Mouse (Mus musculus): Measurements from ENCODE around the gene Wsb1. TPM values are rescaled to one million over a fixed set of nuclear protein-coding genes. Genes with fewer than 3 reads are reported as not detected.
"Not testable (repeated sequence)": the region's sequence is repeated elsewhere in the genome, so short reads cannot be mapped to it uniquely, and the experiment has no call there.

Wsb1 gene
- total RNA-seq, 4 experiments from 2014 or later: 1.9 to 6.9 (median 6.0) TPM

GRCm38 (mm10) chr11:79267171-79267570 is 12.7 kb upstream of the Wsb1 start:
- peak in 1 of 2 experiments; percentile 21 for DNase-seq (ENCODE audit: low spot score in 2 of 2)

GRCm38 (mm10) chr11:79264376-79264775 is 9.9 kb upstream of the Wsb1 start:
- no peak for DNase-seq (ENCODE audit: low spot score in 2 of 2)

DNA sequence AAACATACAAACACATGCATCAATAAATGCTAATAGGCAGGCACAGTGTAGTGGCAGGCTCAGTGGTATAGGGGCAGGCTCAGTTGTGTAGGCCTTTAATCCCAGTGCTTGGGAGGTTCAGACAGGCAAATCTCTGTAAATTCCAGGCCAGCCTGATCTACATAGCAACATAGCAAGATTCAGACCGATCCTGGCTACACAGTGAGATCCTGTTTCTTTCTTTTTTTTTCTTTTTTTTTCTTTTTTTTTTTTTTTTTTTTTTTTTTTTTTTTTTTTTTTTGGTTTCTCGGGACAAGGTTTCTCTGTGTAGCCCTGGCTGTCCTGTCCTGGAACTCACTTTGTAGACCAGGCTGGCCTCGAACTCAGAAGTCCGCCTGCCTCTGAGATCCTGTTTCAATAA is 5.7 kb upstream of the Wsb1 start:
- DNase-seq (ENCODE audit: low spot score in 2 of 2): not testable (repeated sequence)

GRCm38 (mm10) chr11:79258738-79259137 is 4.3 kb upstream of the Wsb1 start:
- DNase-seq (ENCODE audit: low spot score in 2 of 2): peak; percentile 42 to 48

DNA sequence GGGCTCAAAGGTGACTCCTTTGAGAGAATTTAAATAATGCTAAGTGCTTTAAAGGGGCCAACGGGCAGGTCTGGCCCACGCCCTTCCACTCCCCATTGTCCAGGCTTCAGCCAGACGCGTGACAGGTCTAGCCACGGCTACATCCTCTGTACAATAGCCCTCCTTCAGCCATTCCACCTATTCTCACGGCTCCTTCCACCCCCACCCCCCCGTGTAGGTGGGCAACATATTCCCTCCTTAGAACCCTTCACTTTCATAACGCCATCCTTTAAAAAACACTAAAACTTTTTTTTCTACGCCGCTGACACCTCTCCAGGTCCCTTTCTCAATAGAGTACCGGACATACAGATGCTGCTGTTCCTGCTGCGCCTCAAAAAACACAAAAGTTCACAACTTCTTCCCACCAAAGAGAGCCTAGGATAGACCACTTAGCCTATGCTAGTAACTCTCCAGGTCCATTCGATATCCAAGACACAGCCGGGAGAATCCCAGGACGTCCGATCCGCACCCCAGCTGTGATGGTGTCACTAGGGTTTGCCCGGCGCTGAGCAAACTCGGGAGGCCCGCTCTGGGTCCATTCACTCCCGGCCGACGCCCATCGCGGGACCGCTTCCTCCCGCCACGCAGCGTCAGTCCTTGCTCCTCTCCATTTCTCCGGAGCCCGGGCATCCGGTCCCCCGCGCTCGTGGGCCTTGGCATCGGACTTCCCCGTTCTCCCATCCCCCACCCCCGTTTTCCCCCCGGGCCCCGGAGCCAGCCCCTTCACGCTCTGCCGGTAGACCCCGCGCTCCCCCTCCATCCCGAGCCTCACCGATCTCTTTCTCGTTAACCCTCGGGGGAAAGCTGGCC is 705 bp downstream of the Wsb1 start:
- peak in 1 of 2 experiments; percentile 22 for DNase-seq (ENCODE audit: low spot score in 2 of 2)

GRCm38 (mm10) chr11:79252881-79253541 is 1.5 kb downstream of the Wsb1 start:
- no peak for DNase-seq (ENCODE audit: low spot score in 2 of 2)

DNA sequence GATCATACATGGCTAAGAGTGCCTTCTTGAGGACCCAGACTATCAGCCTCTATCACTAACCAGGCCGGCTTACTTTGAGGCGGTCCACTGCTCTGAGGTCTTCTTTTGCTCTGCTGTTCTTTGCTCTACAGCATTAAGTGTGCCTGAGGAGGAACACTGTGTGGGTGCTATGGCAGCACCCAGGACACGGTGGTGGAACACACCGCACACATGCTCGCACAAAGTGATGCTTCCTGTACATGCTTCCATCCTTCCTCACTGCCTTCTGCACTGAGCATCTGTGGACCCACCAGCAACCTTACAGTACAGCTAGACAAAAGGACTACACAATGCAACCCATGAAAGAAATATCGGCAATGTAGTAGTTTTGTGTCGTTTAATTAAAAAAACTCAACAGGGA is 15.4 kb downstream of the Wsb1 start:
- no peak for DNase-seq (ENCODE audit: low spot score in 2 of 2)

DNA sequence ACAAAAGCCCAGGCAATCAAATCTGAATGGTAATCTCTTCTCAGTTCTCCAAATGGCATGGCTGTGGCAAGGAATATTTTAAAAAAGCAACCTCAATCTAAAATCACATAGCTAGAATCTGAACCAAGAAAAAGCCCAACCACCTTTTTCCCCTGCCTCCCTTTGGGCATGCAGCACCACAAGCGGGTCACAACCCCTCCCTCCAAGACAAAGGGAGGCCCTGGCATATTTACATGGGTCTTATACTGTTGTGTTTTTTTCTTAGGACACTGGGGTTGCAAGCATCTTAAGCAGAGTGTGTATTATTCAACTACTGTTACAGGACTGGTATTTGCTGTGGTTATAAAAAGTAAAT is 16.1 kb downstream of the Wsb1 start:
- peak in 1 of 2 experiments; percentile 28 for DNase-seq (ENCODE audit: low spot score in 2 of 2)

DNA sequence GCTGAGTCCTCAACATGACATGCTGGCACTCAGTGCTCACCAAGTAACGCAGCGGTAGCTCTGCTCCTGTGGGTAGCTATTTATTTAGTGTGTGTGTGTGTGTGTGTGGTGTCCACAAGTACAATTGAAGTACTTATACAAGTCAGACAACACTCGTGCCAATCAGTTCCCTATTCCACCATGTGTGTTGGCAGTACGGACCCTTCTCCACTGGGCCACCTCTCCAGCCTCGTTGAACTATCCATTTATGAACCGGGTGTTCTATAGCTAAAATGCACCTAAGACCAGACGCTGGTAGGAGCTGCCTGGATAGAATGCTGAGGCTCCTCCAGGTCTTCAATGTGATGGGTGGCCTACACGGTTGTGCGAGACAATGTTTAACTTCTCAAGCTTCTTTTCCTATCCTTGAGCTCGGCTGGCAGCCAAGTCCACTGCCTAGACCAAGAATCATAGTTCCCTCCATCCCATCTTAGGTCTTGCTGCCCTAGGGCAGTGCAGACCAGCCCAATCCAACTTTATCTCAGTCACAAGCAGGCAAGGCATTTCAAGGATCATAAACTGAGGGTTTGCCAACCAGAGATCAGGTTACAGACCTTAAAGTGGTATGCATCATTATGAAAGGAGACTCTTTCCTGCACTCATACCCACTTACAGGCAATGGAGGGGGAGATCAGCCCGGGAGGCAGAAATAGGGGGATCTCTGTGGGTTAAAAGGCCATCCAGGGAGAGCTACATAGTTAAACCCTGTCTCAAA is 16.6 kb downstream of the Wsb1 start:
- DNase-seq (ENCODE audit: low spot score in 2 of 2): no peak

DNA sequence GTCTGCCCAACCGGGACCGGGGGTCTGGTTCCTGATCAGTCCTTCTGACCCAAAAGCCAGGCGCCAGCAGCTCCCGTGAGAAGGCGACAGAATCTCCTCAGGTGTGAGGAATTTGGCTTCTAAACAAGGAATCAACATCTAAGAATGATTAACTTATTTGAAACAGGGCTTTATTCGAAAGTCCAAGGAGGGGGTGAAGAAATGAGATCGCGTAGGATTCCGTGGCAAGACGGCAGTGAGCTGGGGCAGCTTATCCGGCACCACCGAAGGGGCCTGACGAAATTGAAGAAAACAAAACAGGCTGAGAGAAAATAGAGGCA is 24.3 kb downstream of the Wsb1 start:
- no peak for DNase-seq (ENCODE audit: low spot score in 2 of 2)

DNA sequence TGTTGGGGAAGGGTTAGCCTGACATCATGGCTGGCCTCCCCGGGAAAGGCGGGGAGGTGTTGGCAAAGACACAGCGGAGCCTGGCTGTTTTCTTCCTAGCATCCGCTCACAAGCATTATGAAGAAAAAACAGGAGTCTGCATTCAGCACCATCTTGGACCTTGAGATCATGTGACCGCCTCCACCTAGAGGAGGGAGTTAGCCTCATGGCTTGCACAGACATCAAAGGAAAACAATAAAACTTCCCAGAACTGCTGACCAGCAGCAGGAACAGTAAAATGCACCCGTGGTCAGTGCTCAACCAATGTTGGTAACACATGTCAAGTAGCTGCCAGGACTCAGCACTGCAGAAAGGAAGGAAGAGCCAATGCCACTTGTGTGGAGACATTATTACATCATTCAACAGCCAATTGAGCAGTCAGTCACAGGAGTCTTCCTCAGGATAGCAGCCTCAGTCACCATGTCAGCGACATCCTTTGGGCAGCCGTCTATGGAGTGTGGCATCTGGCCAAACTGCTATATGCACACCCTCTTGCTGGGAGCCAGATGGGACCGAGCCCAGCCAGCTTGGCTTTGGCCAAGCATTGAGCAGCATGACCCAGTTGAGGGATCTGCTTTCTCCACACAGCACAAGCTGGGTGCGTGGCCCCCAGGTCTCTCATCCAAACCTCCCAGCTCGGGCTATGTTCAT is 24.8 kb downstream of the Wsb1 start:
- DNase-seq (ENCODE audit: low spot score in 2 of 2): peak; percentile 46 to 78

DNA sequence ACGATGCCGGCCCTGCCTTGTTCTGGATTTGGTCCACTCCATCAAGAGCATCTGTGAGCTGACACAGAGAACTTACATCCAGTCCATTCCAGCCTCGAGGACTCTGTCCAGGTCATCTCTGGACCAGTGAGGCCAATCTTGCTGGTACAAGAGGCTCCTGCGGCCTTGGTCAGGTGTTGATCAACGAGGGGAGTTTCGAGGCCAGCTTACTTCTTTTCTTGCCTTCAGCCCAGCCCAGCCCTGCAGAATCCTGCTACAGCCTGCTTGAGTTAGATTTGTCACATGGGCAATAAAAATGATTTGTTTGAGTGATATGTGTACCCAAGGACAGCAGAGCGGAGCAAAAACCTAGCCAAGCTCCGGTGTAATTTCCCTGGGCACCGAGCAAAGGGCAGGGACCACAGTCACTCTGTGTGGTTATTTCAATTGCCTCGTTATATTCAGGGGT is 25.4 kb downstream of the Wsb1 start:
- DNase-seq (ENCODE audit: low spot score in 2 of 2): no peak

DNA sequence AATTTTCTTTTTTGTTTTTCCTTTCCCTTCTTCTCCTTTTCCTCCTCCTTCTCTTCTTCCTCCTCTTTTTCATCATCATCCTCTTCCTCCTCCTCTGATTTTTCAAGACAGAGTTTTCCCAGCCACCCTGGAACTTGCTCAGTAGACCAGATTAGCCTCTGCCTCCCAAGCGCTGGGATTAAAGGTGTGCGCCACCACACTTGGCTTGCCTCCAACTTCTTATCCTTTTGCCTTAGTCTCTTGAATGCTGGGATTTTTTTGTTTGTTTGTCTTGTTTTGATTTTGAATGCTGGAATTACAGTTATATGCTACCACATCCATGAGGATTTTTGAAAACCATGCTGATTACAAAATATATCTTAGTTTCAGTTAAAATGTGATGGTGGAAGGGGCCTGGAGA is 26.4 kb downstream of the Wsb1 start:
- DNase-seq (ENCODE audit: low spot score in 2 of 2): no peak

DNA sequence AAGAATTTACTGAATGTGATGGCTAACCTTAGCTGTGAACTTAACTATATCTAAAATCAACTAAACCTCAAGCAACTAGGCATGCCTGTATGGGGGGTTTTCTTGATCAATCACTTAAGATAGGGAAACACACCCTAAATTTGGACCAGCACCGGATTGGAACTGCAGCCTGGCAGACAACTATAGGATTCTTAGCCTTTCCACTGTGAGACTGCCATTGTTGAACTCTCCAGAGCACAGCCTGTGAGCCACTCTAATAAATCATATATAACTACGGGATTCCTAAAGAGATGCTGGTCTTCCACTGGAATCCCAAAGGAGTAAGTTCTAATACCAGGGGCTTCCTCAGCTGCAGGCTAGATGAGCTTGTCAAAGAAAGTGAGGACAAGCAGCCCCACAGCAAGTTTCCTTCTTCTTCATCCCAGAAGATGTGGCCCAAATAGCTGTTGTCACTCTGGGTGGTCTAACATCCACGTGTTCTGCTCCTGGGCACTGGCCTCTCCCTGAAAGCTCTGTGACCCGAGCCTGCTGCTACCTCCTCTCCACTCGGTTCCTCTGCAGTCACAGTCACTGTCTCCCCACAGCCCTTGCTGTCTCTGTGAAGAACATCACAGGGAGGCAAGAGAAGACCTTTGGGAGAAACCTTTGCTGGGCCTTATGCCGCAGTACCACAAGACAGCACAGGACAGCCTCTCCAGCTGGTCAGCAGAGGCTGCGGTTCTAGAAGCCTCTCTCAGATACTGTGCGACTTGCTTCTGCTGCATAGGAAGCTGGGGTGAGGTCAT is 28.9 kb downstream of the Wsb1 start:
- peak in 1 of 2 experiments; percentile 2 for DNase-seq (ENCODE audit: low spot score in 2 of 2)

DNA sequence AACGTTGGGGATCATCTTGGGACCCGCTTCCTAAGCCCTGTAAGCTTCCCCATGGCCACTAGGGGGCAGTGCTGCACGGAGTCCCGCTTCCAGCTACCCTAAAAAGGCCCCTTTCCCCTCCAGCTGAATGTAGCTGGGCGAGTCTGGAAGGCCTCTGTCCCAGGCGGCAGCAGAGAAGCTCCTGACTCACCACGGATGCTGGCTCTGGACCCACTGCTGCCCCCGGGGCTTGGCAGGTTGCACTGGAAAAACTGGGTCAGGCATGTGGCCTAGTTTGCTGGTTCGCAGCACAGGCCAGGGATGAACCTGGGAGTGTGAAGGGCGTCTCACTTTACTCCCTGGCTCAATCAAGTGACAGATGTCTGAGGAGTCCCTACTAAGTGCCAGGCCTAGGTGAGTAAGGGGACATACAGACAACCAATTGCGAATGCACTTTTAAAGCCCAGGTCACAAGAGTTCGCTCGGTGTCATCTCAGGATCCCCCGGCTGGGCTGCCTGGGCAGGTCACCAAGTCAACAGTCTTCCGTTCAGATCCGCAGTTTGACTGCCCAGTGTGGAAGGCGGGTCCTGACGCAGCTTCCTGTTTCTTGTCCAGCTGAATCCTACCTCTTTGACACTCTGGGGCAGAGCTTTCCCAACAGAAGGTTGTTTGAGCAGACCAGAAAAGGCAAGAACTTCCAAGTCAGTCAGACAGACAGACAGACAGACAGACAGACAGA is 29.8 kb downstream of the Wsb1 start:
- peak; percentile 95 to 97 for DNase-seq (ENCODE audit: low spot score in 2 of 2)

GRCm38 (mm10) chr11:79223420-79223819 is 31.1 kb downstream of the Wsb1 start:
- DNase-seq (ENCODE audit: low spot score in 2 of 2): peak; percentile 8 to 27

DNA sequence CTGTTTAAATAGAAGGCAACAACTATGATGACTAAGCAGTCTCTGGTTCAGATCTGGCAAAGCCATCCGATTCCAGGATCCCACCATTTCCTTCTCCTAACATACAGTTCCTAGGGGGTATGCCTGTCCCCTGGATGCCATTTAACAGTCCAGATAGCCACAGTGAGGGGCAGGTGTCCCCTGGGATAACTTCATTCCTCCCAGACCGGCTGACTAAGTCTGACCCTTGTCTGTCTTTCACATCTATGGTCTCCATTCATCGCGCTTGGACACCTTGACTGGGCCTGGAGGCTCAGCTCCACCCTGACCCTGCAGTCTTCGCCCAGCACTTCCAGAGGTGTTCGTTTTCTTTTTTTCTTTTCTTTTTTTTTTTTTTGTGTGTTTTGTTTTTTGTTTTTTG is 31.8 kb downstream of the Wsb1 start:
- DNase-seq (ENCODE audit: low spot score in 2 of 2): peak in 1 of 2 experiments; percentile 1

DNA sequence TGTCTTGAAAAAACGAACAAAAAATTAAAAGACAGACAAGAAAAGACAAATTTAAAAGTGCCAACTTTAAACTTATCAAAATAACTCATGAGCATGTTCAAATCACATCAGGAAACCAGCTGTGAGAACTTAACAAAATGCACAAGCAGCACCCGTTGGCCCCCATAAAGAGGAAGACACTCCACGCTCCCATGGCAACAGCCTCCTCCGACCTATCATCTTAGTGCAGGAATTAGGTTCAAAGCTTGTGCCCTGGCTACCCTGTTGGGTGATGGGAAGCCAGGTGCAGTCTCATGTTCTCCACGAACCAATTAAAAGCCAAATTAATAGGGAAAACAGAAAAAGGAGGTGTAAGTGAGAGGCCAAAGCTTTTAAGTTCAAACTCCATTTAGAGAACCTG is 32.8 kb downstream of the Wsb1 start:
- DNase-seq (ENCODE audit: low spot score in 2 of 2): no peak

DNA sequence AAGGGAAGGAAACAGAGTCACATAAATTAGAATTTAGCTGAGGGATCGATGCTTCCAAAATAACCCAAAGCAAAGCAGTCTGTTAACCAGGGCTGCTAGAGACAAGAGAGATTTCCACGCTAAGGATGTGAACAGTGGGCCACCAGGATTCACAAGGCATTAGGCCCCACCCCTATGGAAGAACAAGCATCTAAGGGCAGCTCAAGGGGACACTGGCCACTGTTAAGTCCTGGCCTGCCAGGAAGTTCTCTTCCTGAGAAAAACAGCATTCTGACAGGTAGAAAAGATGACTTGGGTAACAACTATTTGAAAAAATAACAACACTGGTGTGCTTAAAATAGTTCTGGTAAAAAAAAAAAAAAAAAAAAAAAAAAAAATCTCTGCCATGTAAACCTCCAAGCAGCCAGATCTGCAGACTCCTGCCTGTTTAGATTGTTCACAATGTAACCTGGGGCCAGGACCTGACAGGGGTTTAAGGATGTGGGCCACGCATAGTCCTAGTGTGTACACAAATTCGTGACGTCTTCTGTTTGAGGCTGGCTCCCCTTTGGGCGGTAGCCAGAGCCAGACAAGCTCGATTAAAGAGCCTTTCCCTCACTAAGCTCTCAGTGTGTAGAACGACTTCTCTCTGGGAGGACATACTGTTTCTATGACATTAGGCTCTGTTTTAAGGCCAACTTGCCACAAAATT is 35.4 kb downstream of the Wsb1 start:
- DNase-seq (ENCODE audit: low spot score in 2 of 2): peak in 1 of 2 experiments; percentile 1
